Mouse (Mus musculus): ENCODE data around the gene B3gnt2. TPM values are rescaled to one million over a fixed set of nuclear protein-coding genes. Genes with fewer than 3 reads are reported as not detected.

Gene B3gnt2
- polyA plus RNA-seq, 1 experiment from 2014 or later, result 1.9 TPM

GRCm38 (mm10) chr11:22780761-22781160 is 80.0 kb downstream of the B3gnt2 start:
- Histone ChIP-seq H3K9ac (replicated peaks; ENCODE audit: low read depth, low read length) (no peak overlapping the region), H3K4me3 (ENCODE audit: low read depth, low read length) (no peak overlapping the region), H3K4me2 (ENCODE audit: low read depth, low read length) (no peak overlapping the region), H3K36me3 (ENCODE audit: control insufficient read depth, insufficient read depth, low read length) (no peaks in the 10 kb centered on the region), H3K9me3 (ENCODE audit: control insufficient read depth, low read length) (no peaks in the 10 kb centered on the region), H3K27ac (ENCODE audit: low read depth, low read length) (no peak overlapping the region), H3K4me1 (ENCODE audit: control insufficient read depth, insufficient read depth, low read length) (no peaks in the 10 kb centered on the region), H3K27me3 (ENCODE audit: control insufficient read depth, insufficient read depth, low read length) (no peaks in the 10 kb centered on the region)
- WGBS, result 93% methylated on average over 2 of the region's 2 CpGs
- no peak for ATAC-seq (ENCODE audit: low read depth)

GRCm38 (mm10) chr11:22779821-22780551 is 80.8 kb downstream of the B3gnt2 start:
- no peaks in the 10 kb centered on the region for H3K9me3 ChIP-seq (ENCODE audit: control insufficient read depth, low read length)
- no peak overlapping the region for H3K4me2 ChIP-seq (ENCODE audit: low read depth, low read length)
- H3K9ac ChIP-seq (replicated peaks; ENCODE audit: low read depth, low read length), result no peak overlapping the region
- no peaks in the 10 kb centered on the region for H3K36me3 ChIP-seq (ENCODE audit: control insufficient read depth, insufficient read depth, low read length)
- H3K4me1 ChIP-seq (ENCODE audit: control insufficient read depth, insufficient read depth, low read length), result no peaks in the 10 kb centered on the region
- no peak overlapping the region for H3K27ac ChIP-seq (ENCODE audit: low read depth, low read length)
- no peak for ATAC-seq (ENCODE audit: low read depth)
- H3K4me3 ChIP-seq (ENCODE audit: low read depth, low read length), result no peak overlapping the region
- H3K27me3 ChIP-seq (ENCODE audit: control insufficient read depth, insufficient read depth, low read length), result no peaks in the 10 kb centered on the region
- WGBS, result 86% methylated on average over 6 of the region's 6 CpGs

GRCm38 (mm10) chr11:22778596-22778995 is 82.2 kb downstream of the B3gnt2 start:
- no peaks in the 10 kb centered on the region for H3K9me3 ChIP-seq (ENCODE audit: control insufficient read depth, low read length)
- H3K27me3 ChIP-seq (ENCODE audit: control insufficient read depth, insufficient read depth, low read length), result no peaks in the 10 kb centered on the region
- no peak overlapping the region for H3K27ac ChIP-seq (ENCODE audit: low read depth, low read length)
- no peaks in the 10 kb centered on the region for H3K36me3 ChIP-seq (ENCODE audit: control insufficient read depth, insufficient read depth, low read length)
- H3K4me2 ChIP-seq (ENCODE audit: low read depth, low read length), result no peak overlapping the region
- H3K4me1 ChIP-seq (ENCODE audit: control insufficient read depth, insufficient read depth, low read length), result no peaks in the 10 kb centered on the region
- no peak overlapping the region for H3K4me3 ChIP-seq (ENCODE audit: low read depth, low read length)
- 68% methylated on average over 3 of the region's 3 CpGs for WGBS
- H3K9ac ChIP-seq (replicated peaks; ENCODE audit: low read depth, low read length), result no peak overlapping the region
- ATAC-seq (ENCODE audit: low read depth), result no peak

DNA sequence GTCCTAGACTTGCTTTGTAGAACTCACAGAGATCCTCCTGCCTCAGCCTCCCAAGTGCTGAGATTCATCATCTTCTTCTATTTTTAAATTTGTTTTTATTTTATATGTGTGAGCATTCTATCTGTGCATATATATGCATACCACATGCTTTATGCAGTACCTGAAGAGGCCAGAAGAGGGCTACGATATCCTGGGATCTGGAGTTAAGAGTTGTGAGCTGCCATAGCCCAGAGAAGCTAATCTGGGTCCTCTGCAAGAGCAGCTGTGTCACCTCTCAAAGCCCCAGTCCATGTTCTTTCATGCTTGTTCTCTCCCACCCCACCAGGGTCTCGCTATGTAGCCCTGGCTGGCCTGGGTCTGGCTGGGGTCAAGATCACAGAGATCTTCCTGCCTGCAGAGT is 83.2 kb downstream of the B3gnt2 start:
- no peak overlapping the region for H3K4me2 ChIP-seq (ENCODE audit: low read depth, low read length)

GRCm38 (mm10) chr11:22774821-22775220 is 85.9 kb downstream of the B3gnt2 start:
- H3K27ac ChIP-seq (ENCODE audit: low read depth, low read length), result no peak overlapping the region
- no peaks in the 10 kb centered on the region for H3K4me1 ChIP-seq (ENCODE audit: control insufficient read depth, insufficient read depth, low read length)
- no peaks in the 10 kb centered on the region for H3K9me3 ChIP-seq (ENCODE audit: control insufficient read depth, low read length)
- no peaks in the 10 kb centered on the region for H3K27me3 ChIP-seq (ENCODE audit: control insufficient read depth, insufficient read depth, low read length)
- H3K4me2 ChIP-seq (ENCODE audit: low read depth, low read length), result no peak overlapping the region
- 90% methylated on average over 2 of the region's 2 CpGs for WGBS
- H3K9ac ChIP-seq (replicated peaks; ENCODE audit: low read depth, low read length), result no peak overlapping the region
- no peak overlapping the region for H3K4me3 ChIP-seq (ENCODE audit: low read depth, low read length)
- ATAC-seq (ENCODE audit: low read depth), result no peak
- H3K36me3 ChIP-seq (ENCODE audit: control insufficient read depth, insufficient read depth, low read length), result no peaks in the 10 kb centered on the region

More for the DNA sequence above, 83.2 kb downstream of the B3gnt2 start:
- no peaks in the 10 kb centered on the region for H3K27me3 ChIP-seq (ENCODE audit: control insufficient read depth, insufficient read depth, low read length)
- ATAC-seq (ENCODE audit: low read depth), result no peak
- H3K4me3 ChIP-seq (ENCODE audit: low read depth, low read length), result no peak overlapping the region
- 90% methylated on average over 2 of the region's 2 CpGs for WGBS
- no peaks in the 10 kb centered on the region for H3K4me1 ChIP-seq (ENCODE audit: control insufficient read depth, insufficient read depth, low read length)
- no peaks in the 10 kb centered on the region for H3K36me3 ChIP-seq (ENCODE audit: control insufficient read depth, insufficient read depth, low read length)
- H3K9me3 ChIP-seq (ENCODE audit: control insufficient read depth, low read length), result no peaks in the 10 kb centered on the region
- no peak overlapping the region for H3K27ac ChIP-seq (ENCODE audit: low read depth, low read length)
- H3K9ac ChIP-seq (replicated peaks; ENCODE audit: low read depth, low read length), result no peak overlapping the region

GRCm38 (mm10) chr11:22766238-22766637 is 94.5 kb downstream of the B3gnt2 start:
- H3K27ac ChIP-seq (ENCODE audit: low read depth, low read length), result no peak overlapping the region
- no peaks in the 10 kb centered on the region for H3K9me3 ChIP-seq (ENCODE audit: control insufficient read depth, low read length)
- H3K36me3 ChIP-seq (ENCODE audit: control insufficient read depth, insufficient read depth, low read length), result no peaks in the 10 kb centered on the region
- H3K27me3 ChIP-seq (ENCODE audit: control insufficient read depth, insufficient read depth, low read length), result no peaks in the 10 kb centered on the region
- H3K9ac ChIP-seq (replicated peaks; ENCODE audit: low read depth, low read length), result no peak overlapping the region
- H3K4me2 ChIP-seq (ENCODE audit: low read depth, low read length), result no peak overlapping the region
- ATAC-seq (ENCODE audit: low read depth), result no peak
- WGBS, result 70% methylated on average over 2 of the region's 2 CpGs
- H3K4me1 ChIP-seq (ENCODE audit: control insufficient read depth, insufficient read depth, low read length), result no peaks in the 10 kb centered on the region
- no peak overlapping the region for H3K4me3 ChIP-seq (ENCODE audit: low read depth, low read length)

DNA sequence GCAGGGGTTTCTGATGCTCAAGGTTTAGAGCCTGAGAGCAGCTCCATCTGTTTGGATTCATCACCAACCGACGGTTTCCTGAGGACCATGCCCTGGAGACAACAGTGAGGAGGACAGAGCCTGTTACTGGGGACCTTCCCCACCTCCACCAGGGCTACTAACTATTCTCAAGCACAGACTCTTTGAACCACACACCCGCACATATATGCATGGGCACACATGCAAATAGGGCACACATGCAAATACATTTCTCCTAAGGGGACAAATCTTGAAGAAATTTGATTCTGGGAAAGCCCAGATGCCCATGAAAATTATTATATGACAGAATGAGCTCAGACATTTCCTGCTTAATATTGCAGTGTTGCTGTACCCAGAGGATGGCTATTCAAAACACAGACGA is 95.3 kb downstream of the B3gnt2 start:
- Histone ChIP-seq H3K9ac (replicated peaks; ENCODE audit: low read depth, low read length) (no peak overlapping the region), H3K36me3 (ENCODE audit: control insufficient read depth, insufficient read depth, low read length) (no peaks in the 10 kb centered on the region), H3K27me3 (ENCODE audit: control insufficient read depth, insufficient read depth, low read length) (no peaks in the 10 kb centered on the region), H3K4me2 (ENCODE audit: low read depth, low read length) (no peak overlapping the region), H3K4me1 (ENCODE audit: control insufficient read depth, insufficient read depth, low read length) (no peaks in the 10 kb centered on the region), H3K4me3 (ENCODE audit: low read depth, low read length) (no peak overlapping the region), H3K27ac (ENCODE audit: low read depth, low read length) (no peak overlapping the region), H3K9me3 (ENCODE audit: control insufficient read depth, low read length) (no peaks in the 10 kb centered on the region)
- WGBS, result 80% methylated on average over 4 of the region's 4 CpGs
- no peak for ATAC-seq (ENCODE audit: low read depth)

DNA sequence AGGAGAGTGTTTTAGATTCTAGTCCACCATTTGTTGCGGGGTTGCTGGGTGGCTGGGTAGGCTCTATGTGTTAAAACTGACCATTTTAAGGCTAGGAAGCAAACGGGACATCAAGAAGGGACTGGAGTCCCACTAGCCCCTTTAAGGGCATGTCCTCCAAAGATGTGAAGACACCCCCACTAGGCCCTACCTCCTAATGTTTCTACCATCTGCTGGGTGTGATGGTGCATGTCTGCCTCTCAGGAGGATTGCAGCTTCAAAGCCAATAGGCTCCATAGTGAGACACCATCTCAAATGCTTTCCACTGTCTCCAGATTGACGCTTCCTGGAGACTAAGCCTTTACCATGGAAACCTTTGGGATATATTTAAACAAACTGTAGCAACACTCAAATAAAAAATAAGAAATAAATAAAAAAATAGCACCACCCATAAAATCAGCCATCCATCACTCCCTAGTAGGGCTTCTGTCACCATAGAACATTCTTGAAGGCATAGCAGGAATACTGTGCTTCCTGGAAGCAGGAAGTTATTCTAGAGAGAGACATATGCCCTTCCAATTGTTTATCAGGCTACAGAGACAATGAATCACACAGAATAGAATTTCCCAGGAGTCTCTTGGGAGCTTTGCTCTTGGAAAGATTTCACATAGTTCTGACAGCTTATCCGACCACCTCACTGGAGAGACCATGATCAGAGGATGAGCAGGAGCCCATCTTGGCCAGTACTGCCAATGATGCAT is 97.0 kb downstream of the B3gnt2 start:
- H3K4me2 ChIP-seq (ENCODE audit: low read depth, low read length), result no peak overlapping the region

DNA sequence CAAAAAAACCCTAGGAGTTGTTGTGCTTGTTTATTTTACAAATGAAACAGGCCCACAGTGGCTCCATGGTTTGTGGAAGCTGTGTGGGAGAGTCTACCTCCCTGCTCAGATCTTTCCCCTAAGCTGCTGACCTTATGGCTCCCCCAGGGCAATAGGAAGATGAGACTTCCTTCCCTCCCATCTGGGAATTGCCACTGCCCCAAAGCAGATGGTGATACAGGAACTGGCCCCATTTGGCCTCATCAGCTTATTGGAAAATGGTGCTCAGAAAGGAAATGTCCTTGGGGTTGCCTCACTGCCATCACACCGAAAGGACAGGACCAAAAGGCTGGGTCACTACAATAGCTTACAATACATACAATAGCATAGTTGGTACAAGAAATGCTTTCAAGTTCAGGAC is 97.7 kb downstream of the B3gnt2 start:
- Histone ChIP-seq H3K4me3 (ENCODE audit: low read depth, low read length) (no peak overlapping the region), H3K9ac (replicated peaks; ENCODE audit: low read depth, low read length) (no peak overlapping the region), H3K9me3 (ENCODE audit: control insufficient read depth, low read length) (no peaks in the 10 kb centered on the region), H3K4me2 (ENCODE audit: low read depth, low read length) (no peak overlapping the region), H3K36me3 (ENCODE audit: control insufficient read depth, insufficient read depth, low read length) (no peaks in the 10 kb centered on the region), H3K27me3 (ENCODE audit: control insufficient read depth, insufficient read depth, low read length) (no peaks in the 10 kb centered on the region), H3K27ac (ENCODE audit: low read depth, low read length) (no peak overlapping the region), H3K4me1 (ENCODE audit: control insufficient read depth, insufficient read depth, low read length) (no peaks in the 10 kb centered on the region)
- WGBS, result 65% methylated on average over 1 of the region's 1 CpGs
- no peak for ATAC-seq (ENCODE audit: low read depth)

More for the DNA sequence above, 97.0 kb downstream of the B3gnt2 start:
- no peak for ATAC-seq (ENCODE audit: low read depth)
- Histone ChIP-seq H3K27ac (ENCODE audit: low read depth, low read length) (no peak overlapping the region), H3K9me3 (ENCODE audit: control insufficient read depth, low read length) (no peaks in the 10 kb centered on the region), H3K4me1 (ENCODE audit: control insufficient read depth, insufficient read depth, low read length) (no peaks in the 10 kb centered on the region), H3K27me3 (ENCODE audit: control insufficient read depth, insufficient read depth, low read length) (no peaks in the 10 kb centered on the region), H3K36me3 (ENCODE audit: control insufficient read depth, insufficient read depth, low read length) (no peaks in the 10 kb centered on the region), H3K4me3 (ENCODE audit: low read depth, low read length) (no peak overlapping the region), H3K9ac (replicated peaks; ENCODE audit: low read depth, low read length) (no peak overlapping the region)
- WGBS, result 70% methylated on average over 4 of the region's 4 CpGs
